Mouse (Mus musculus): Measurements from ENCODE around the gene Gimap7.
A peak's percentile ranks its signal among the peaks of the same experiment; 100 is the strongest.

Gimap7 gene

DNA sequence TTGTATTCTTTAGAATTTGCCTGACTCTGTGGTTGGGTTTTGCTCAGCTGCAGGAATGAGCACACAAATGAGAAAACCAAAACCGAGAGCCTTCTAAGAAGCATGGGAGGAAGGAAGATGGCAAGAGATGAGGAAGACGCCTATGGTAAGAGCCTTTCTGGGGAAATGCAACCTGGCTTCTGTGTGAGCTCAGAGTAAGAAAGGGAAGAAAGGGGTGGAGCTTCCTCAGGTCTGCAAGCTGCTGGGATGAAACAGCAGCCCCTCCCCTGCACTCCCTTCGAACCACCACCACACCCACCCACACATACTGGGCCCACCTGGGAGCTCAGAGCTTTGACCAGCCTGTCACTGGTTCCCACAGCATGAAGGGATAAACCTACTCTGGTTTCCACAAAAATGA lies 22.9 kb downstream of the Gimap7 start:
- DNase-seq (ENCODE audit: low spot score), result peak; percentile 47

DNA sequence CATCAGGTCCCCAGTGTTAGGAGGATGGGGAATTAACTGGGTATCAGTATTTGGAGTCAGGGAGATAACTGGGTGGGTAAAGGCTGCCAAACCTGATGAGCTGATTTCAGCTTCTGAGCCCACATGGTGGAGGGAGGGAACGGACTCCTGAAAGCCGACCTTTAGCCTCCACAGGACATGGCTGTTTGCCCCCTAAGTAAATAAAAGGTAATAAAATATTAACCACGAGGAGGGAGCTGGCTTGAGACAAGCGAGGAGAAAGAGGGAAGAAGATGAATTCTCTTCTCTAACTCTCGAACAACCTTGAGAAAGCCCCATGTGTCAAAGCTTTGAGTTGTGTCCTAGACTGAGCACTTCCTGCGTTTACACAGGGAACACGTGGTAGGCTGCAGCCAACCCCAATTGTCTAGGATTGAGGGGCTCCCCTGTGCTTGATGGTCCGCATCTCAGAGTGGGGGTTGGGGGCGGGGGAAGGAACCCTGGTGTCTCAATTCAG lies 23.3 kb downstream of the Gimap7 start:
- no peak for DNase-seq (ENCODE audit: low spot score)

DNA sequence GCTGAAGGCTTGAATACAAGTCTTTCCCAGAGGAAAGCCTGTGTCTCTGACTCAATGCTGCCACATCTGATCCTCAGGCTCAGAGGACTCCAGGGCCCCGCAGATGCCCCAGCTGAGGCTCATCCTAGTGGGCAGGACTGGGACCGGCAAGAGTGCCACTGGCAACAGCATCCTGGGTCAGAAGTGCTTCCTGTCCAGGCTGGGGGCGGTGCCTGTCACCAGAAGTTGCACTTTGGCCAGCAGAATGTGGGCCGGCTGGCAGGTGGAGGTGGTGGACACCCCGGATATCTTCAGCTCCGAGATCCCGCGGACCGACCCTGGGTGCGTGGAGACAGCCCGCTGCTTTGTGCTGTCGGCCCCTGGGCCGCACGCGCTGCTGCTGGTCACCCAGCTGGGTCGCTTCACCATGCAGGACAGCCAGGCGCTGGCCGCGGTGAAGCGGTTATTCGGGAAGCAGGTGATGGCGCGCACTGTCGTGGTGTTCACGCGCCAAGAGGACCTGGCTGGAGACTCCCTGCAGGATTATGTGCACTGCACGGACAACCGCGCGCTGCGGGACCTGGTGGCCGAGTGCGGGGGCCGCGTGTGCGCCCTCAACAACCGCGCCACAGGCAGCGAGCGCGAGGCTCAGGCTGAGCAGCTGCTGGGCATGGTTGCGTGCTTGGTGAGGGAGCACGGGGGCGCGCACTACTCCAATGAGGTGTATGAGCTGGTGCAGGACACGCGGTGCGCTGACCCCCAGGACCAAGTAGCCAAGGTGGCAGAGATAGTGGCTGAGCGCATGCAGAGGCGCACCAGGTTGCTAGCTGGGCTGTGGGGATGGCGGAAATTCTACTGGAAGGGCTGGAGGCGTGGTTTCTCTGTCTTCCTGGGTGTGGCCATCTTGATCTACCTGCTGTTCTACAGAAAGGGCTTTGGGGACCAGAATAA lies 24.3 kb downstream of the Gimap7 start:
- DNase-seq (ENCODE audit: low spot score), result no peak

DNA sequence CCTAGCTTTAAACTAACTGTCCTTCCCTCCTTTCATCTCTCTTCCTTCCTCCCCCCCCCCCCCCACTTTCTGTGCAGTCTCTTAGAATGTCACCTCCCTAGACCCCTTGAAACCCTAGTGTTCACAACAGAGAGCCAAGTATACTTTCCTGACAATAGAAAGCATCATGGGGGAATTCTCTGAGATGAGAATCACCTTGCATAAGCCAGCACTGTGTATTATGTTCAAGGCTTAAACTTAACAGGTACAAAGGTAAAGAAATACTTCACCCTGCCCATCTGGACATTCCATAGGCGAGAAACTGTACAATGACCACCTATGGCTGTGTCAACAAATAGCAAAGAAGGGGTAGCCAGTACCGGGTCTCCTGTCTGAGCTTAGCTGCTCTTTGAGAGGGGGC lies 27.1 kb downstream of the Gimap7 start:
- no peak for DNase-seq (ENCODE audit: low spot score)

DNA sequence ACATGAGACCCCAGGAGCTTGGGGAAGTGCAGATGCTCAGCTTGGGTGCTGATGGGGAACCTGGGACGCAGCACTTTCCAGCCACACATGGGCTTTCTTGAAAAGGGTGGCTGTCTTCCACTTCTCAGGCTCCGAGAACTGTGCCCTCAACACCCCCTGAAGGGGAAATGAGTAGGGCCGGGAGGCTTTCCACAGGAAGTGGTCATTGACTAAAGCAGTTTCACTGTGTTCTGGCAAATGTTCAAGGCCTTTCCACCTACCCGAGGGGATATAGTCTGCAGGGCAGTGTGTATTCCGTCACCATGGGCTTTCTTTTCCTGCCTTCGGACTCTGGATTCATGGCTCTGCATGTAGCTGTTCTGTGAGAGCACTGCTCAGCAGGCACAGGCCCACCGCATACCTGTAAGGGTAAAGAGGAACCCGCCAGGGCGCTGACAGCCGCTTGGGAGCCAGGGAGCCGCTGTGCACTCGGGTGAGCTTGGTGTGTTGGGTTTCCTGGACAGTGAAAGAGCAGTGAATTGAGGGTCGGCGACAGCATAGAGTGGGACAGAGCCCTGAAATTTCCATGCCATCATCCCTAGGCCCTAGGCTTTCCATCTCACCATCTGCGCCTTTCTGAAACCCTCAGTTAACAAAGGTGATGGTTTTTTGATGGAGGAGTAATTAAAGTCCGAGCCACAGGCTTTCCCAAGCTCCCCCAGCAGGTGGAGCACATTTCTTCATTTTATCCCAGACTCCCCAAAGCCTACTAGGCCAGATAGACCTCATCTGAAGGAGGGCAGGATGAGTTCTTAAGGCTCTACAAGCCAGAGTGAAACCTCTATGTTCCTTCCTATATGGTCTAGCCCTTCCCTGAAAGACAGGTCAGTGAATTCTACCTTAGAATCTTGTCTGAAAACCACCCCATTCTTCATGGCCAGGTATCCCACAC lies 27.8 kb downstream of the Gimap7 start, which contains the start of gene Gimap5:
Gene Gimap5 (plus strand): TSS at position 239 of the 931 bp plus-strand sequence.
- peak; percentile 84 for DNase-seq (ENCODE audit: low spot score)

DNA sequence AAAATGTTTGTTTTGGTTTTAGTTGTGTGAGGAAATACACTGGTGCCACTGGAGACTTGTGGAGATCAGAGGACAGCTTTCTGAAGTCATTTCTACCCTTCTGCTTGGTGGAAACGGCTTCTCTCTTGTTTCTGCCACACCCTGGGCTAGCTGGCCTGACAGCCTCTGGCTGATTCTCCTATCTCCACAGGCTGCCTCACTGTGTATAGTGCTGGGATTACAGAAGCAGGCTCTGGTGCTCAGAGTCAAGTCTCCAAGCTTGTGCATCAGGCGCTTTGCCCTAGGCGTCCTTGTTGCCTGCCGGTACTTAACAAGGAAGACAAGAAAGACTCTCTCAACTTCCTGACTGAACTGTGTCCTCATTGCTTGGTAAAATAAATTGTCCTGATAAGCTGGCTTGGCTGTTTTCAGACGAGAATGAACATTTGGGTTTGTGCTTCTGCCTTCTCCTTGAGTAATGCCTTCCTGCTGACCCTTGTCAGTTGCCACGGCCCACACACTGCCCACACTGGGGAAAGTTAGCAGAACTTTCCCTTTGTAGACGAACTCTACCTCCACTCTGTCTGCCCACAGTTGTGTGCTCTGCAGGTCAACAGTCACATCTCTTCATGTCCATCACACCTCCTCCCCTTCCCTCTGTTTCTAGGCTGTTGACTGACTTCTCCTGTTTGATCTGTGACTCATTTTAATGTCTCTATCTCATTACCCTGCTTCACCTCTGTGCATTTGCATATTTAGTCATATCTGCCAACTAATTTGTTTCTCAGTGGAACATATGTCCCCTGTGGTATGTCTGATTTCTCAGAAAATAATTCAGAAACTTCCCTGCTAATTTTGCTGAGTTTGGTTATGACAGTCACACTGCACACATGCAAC lies 28.9 kb downstream of the Gimap7 start:
- DNase-seq (ENCODE audit: low spot score), result peak; percentile 66

DNA sequence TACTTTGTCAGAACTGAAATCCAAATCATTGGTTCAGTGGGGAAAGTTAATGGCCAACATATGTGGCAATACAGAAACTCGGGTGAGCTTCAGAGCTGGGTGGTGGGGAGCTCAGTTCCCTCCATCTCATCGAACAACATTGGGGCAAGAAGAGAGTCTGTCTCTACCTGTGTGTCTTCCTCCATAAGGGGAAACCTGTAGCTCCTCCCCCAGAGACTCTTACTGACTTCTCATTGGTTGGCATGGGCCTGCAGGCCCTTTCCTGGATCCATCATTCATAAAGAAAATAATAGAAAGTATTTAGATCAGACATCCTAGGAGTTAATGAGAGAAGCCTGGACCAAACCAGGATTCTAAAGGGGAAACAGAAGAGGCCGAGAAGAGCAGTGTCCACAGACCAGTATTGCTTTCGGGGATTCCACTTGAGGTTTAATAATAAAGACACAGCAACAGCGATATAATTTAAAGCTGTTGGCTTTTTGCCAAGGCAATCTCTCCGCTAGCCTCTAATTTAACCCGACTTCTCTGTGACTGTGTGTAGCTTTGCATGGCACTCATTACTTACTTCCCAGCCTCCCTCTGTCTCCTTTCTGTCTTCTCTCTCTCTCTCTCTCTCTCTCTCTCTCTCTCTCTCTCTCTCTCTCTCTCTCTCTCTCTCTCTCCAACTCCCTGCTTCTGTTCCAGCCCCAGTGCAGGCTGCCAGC lies 45.3 kb downstream of the Gimap7 start:
- DNase-seq (ENCODE audit: low spot score), result no peak

DNA sequence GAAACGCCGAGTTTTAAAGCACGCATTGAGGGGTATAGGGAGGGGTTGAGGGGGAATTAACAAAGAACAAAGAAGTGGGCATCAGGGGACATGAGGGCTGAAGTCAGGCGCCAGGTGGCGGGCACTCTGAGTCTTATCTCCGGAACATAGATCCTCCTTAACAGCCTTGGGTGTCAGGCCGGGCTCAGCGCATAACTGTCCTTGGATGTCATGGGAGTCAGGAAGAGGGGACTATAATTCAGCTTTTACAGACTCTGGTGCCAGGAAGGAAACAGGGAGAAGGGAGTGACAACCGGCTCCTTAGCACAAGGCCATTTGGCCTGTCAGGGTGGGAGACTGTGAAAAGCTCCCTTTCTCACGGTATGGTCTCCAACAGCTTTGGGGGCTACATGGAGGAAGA lies 46.1 kb downstream of the Gimap7 start:
- no peak for DNase-seq (ENCODE audit: low spot score)

DNA sequence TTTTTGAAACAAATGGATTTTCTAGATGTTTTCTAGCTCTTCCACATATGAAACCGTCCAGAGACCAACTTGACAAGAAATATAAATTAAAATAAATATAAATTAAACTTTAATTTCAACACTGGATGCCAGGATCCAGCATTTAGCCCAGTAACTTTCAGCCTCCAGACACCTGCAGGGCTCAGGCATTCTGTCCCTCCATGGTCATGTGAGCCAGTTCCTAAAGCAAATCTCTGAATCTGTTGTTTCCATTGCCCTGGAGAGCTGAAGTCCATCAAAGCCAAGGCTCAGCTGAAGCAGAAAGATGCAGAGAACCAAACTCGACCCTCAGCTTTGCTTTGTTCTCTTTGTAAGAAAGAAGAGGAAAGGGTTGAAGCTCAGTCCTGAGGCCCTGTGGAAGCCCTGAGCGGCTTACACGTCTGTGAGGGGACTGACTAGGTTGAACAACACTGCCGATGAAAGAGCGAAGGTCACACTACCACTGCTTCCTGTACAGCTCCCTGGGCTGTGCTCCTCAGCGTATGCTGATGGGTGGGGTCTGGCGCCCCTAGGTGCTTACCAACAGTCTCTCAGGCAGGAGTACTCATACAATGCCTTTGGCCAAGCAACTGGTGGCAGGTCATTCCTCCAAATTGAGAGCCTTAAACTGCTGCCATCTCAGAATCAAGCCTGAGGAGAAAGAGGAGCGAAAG lies 49.9 kb downstream of the Gimap7 start:
- DNase-seq (ENCODE audit: low spot score), result peak; percentile 86

DNA sequence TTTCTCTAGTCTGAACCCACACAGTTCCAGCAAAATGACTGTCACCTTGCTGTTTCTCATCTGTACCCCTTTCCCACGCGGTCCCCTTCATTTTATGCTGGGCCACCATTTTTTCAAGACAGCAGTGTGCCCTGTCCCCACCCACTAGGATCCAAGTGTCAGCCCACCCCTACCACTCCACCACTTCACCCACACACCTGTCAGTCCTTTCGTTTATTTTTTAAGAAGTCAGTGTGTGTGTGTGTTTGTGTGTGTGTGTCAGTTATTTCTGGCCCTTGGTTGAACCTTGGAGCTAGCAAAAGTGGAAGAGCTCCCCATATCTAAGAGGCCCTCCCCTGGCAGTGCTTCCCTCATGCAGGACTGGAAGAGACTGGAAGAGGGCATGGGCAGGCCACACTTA lies 50.5 kb downstream of the Gimap7 start:
- peak; percentile 63 for DNase-seq (ENCODE audit: low spot score)

DNA sequence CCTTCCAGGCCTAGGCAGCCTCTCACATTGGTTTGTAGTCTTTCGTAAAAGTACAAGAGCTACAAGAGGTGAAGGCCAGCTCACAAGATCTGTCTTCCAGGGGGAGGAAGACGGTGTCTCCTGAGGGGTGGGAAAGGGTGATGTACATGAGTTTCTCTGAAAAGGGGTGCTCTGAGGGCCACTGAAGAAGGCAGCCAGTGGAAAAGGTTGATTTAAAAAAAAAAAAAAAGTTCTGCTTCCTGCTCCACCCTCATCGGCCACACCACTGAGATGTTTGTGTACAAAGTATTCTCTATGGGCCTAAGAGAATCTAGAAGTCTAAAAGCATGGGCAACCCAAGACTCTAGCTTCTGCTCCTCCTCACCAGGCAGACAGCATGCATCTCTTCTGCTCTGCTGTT lies 52.3 kb downstream of the Gimap7 start, which contains the start of gene Gimap3:
Gene Gimap3 (minus strand): TSS at position 156 of the 400 bp plus-strand sequence.
- peak; percentile 80 for DNase-seq (ENCODE audit: low spot score)

DNA sequence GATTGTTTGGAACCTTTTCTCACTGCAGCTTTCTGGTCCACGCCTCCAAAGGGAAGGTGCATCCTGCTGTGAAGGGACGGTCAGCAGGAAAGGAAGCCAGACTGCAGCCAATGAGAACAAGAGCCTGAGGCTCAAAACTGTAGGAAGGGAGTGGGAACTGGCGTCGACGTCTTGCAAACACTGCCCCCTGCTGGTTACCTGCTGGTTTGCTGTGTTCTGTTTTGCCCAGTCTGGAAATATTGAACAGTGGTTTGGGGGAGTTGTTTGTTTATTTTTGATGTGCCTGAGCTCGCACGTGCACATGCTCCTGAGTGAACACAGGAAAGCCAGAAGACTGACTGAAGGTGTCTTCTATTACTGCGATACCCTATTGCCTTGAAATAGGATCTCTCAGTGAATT lies 53.6 kb downstream of the Gimap7 start:
- peak; percentile 78 for DNase-seq (ENCODE audit: low spot score)

All from T-cell, adult 2 months (primary cell).